Mouse (Mus musculus): ENCODE measurements around the gene Nova1.

Gene Nova1

GRCm38 (mm10) chr12:46666706-46667105 is 152.0 kb downstream of the Nova1 start:
- no peak for DNase-seq

GRCm38 (mm10) chr12:46646139-46646611 is 172.6 kb downstream of the Nova1 start:
- DNase-seq, result no peak

GRCm38 (mm10) chr12:46645365-46645962 is 173.3 kb downstream of the Nova1 start:
- no peak for DNase-seq

All from lung, adult 18-20 months (tissue).